Mouse (Mus musculus): ENCODE measurements at regions not wholly inside any gene's neighbourhood (a gene's known extent, or its start where the extent isn't known, plus 50 kb on each side); places are given as distances from the start of the nearest gene placed in this dataset.

- DNase-seq (ENCODE audit: low spot score in 2 of 2), result no peak
These were observed 60.3 kb downstream of the Snrpe start for GRCm38 (mm10) chr1:133549816-133550215.

- no peak for DNase-seq (ENCODE audit: low spot score in 2 of 2)
These were observed 61.1 kb downstream of the Snrpe start for GRCm38 (mm10) chr1:133548971-133549370.

GRCm38 (mm10) chr1:133547541-133547940 lies 62.5 kb downstream of the Snrpe start:
- DNase-seq (ENCODE audit: low spot score in 2 of 2), result no peak

- DNase-seq (ENCODE audit: low spot score in 2 of 2), result no peak
These were observed 65.1 kb downstream of the Snrpe start for GRCm38 (mm10) chr1:133544996-133545395.

- DNase-seq (ENCODE audit: low spot score in 2 of 2), result no peak
These were observed 66.3 kb downstream of the Snrpe start for GRCm38 (mm10) chr1:133543751-133544150.

GRCm38 (mm10) chr1:133541996-133542775 lies 67.9 kb downstream of the Snrpe start:
- DNase-seq (ENCODE audit: low spot score in 2 of 2), result no peak

- DNase-seq (ENCODE audit: low spot score in 2 of 2), result no peak
These were observed 79.4 kb downstream of the Snrpe start for GRCm38 (mm10) chr1:133530698-133531097.

GRCm38 (mm10) chr1:133529817-133530216 lies 80.3 kb downstream of the Snrpe start:
- no peak for DNase-seq (ENCODE audit: low spot score in 2 of 2)

- no peak for DNase-seq (ENCODE audit: low spot score in 2 of 2)
These were observed 82.3 kb downstream of the Snrpe start for GRCm38 (mm10) chr1:133527651-133528385.

GRCm38 (mm10) chr1:133522825-133523224 lies 87.3 kb downstream of the Snrpe start:
- no peak for DNase-seq (ENCODE audit: low spot score in 2 of 2)

- DNase-seq (ENCODE audit: low spot score in 2 of 2), result no peak
These were observed 89.4 kb downstream of the Snrpe start for GRCm38 (mm10) chr1:133520652-133521051.

- no peak for DNase-seq (ENCODE audit: low spot score in 2 of 2)
These were observed 92.8 kb upstream of the Sox13 start for GRCm38 (mm10) chr1:133517020-133517419.

- DNase-seq (ENCODE audit: low spot score in 2 of 2), result no peak
These were observed 79.9 kb upstream of the Sox13 start for GRCm38 (mm10) chr1:133504116-133504515.

- peak; percentile 27 to 31 for DNase-seq (ENCODE audit: low spot score in 2 of 2)
These were observed 79.2 kb upstream of the Sox13 start for GRCm38 (mm10) chr1:133503336-133503735.

GRCm38 (mm10) chr1:133501016-133501415 lies 76.8 kb upstream of the Sox13 start:
- no peak for DNase-seq (ENCODE audit: low spot score in 2 of 2)

GRCm38 (mm10) chr1:133492986-133493741 lies 69.0 kb upstream of the Sox13 start:
- DNase-seq (ENCODE audit: low spot score in 2 of 2), result peak; percentile 36 to 39

GRCm38 (mm10) chr1:133492291-133492985 lies 68.3 kb upstream of the Sox13 start:
- DNase-seq (ENCODE audit: low spot score in 2 of 2), result peak; percentile 53 to 64

- DNase-seq (ENCODE audit: low spot score in 2 of 2), result no peak
These were observed 67.7 kb upstream of the Sox13 start for GRCm38 (mm10) chr1:133491857-133492290.

GRCm38 (mm10) chr1:133487171-133487901 lies 63.2 kb upstream of the Sox13 start:
- DNase-seq (ENCODE audit: low spot score in 2 of 2), result no peak

GRCm38 (mm10) chr1:133486370-133486769 lies 62.2 kb upstream of the Sox13 start:
- DNase-seq (ENCODE audit: low spot score in 2 of 2), result no peak

GRCm38 (mm10) chr1:133482891-133483290 lies 58.7 kb upstream of the Sox13 start:
- no peak for DNase-seq (ENCODE audit: low spot score in 2 of 2)
